Mouse (Mus musculus): ENCODE data around the gene Shbg. TPM values are rescaled to one million over a fixed set of nuclear protein-coding genes. Genes with fewer than 3 reads are reported as not detected.
"Not testable (repeated sequence)": the region's sequence is repeated elsewhere in the genome, so short reads cannot be mapped to it uniquely, and the experiment has no call there.

Shbg gene
- polyA plus RNA-seq, 1 experiment from 2014 or later: not detected

GRCm38 (mm10) chr11:69656065-69656455 lies 38.4 kb upstream of the Shbg start:
- Histone ChIP-seq H3K4me3 (0 out of 2 replicates have a peak overlapping the region, but pooled peaks have one; percentile 1), H3K4me1 (replicated peaks) (peaks cover 28% of the 10 kb centered on the region), H3K4me2 (no peak overlapping the region), H3K36me3 (peaks cover 84% of the 10 kb centered on the region), H3K27ac (replicated peaks) (0 out of 2 replicates have a peak overlapping the region, but pooled peaks have one; percentile 23), H3K9ac (peak overlapping the region; percentile 52; the same call in 1 of the 2 replicates), H3K27me3 (no peaks in the 10 kb centered on the region), H3K9me3 (no peaks in the 10 kb centered on the region)
- no peak for ATAC-seq (ENCODE audit: low read depth)
- WGBS: 75% methylated on average over 5 of the region's 5 CpGs

DNA sequence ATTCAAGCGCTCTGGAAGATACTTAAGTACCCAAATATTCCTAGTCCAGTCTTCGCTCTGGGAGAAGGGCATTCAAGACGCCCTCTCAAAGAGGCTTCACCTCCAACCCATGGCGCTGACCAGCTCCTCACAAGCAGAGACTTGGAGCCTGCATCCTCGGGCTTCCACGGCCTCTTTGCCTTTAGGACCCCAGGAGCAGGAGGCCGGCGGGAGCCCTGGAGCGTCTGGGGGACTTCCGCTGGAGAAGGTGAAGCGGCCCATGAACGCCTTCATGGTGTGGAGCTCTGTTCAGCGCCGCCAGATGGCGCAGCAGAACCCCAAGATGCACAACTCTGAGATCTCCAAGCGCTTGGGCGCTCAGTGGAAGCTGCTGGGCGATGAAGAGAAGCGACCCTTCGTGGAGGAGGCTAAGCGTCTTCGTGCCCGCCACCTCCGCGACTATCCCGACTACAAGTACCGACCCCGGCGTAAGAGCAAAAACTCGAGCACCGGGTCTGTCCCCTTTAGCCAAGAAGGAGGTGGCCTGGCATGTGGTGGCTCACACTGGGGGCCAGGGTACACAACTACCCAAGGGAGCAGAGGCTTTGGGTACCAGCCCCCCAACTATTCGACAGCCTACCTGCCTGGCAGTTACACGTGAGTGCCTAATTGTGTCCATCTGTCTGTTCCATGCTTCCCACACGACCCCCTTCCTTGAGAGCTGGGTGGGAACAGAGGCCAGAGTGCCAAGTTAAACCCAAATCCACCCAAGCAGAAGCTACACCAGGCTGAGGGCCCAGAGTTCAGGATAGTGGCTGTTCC lies 37.8 kb upstream of the Shbg start, which contains the start of gene Sox15:
Sox15 (plus strand) TSS at position 51 of the 801 bp plus-strand sequence.
- Histone ChIP-seq H3K27ac (replicated peaks) (0 out of 2 replicates have a peak within 1 kb of the TSS, but pooled peaks have one; percentile 23), H3K9me3 (no peaks in the 10 kb centered on the region), H3K27me3 (no peaks in the 10 kb centered on the region), H3K4me1 (replicated peaks) (peaks cover 22% of the 10 kb centered on the region), H3K9ac (peak within 1 kb of the TSS; percentile 52; the same call in 1 of the 2 replicates), H3K4me2 (no peak within 1 kb of the TSS), H3K4me3 (0 out of 2 replicates have a peak within 1 kb of the TSS, but pooled peaks have one; percentile 1), H3K36me3 (peaks cover 88% of the 10 kb centered on the region)
- 26% methylated on average over 34 of the region's 34 CpGs for WGBS
- ATAC-seq (ENCODE audit: low read depth): peak; percentile 75; the same call in 1 of the 2 replicates

- Histone ChIP-seq H3K9me3 (no peaks in the 10 kb centered on the region), H3K4me1 (replicated peaks) (peaks cover 20% of the 10 kb centered on the region), H3K9ac (0 out of 2 replicates have a peak overlapping the region, but pooled peaks have one; percentile 52), H3K4me2 (no peak overlapping the region), H3K27ac (replicated peaks) (0 out of 2 replicates have a peak overlapping the region, but pooled peaks have one; percentile 2), H3K4me3 (no peak overlapping the region), H3K27me3 (no peaks in the 10 kb centered on the region), H3K36me3 (peaks cover 89% of the 10 kb centered on the region)
- 48% methylated on average over 9 of the region's 9 CpGs for WGBS
- no peak for ATAC-seq (ENCODE audit: low read depth)
Measured at GRCm38 (mm10) chr11:69654760-69655159, 37.1 kb upstream of the Shbg start.

DNA sequence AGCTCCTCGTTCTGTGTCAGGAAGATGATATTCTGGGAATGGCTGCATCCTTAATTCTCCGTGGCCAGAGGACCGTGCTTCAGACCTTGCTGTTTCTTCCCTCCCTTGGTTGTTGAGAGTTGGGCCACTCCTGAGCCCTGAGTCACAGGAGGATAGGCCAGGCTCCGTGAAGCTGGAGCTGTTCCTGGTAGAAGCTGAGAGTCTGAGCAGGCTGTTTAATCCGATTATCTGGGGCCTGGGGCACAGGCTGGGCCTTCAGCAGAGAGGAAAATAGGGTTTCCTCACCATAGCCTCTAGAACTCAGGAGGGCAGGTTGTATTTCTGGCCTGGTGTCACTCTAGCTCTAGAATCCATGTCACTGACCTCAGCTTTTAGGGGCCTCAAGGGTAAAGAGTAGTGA lies 35.7 kb upstream of the Shbg start:
- no peak for ATAC-seq (ENCODE audit: low read depth)
- no peak overlapping the region for H3K27ac ChIP-seq (replicated peaks)

DNA sequence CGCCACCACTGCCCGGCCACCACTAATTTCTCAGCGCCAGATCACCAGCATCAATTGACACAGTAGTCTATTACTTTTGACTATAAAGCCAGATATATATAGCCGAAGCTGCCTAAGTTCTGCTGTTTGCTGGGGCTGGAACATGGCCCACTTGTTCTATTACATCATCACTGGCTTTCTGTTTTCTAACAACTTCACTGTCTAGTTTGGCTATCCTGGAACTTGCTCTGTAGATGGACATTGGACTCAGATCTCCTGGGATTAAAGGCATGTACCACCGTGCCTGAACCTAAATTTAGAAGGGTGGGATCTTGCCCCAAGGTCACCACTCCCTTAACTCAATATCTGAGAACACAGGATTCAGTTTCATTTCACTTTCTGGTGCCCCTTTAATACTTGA lies 28.2 kb upstream of the Shbg start:
- Histone ChIP-seq H3K4me1 (replicated peaks) (no peaks in the 10 kb centered on the region), H3K27ac (replicated peaks) (no peak overlapping the region), H3K27me3 (no peaks in the 10 kb centered on the region), H3K9me3 (no peaks in the 10 kb centered on the region), H3K9ac (no peak overlapping the region), H3K36me3 (peaks cover 99% of the 10 kb centered on the region), H3K4me3 (no peak overlapping the region), H3K4me2 (no peak overlapping the region)
- ATAC-seq (ENCODE audit: low read depth): no peak
- WGBS: 93% methylated on average over 5 of the region's 5 CpGs

More for the DNA sequence above, 35.7 kb upstream of the Shbg start:
- 79% methylated on average over 5 of the region's 5 CpGs for whole genome bisulfite sequencing
- Histone ChIP-seq H3K9me3 (no peaks in the 10 kb centered on the region), H3K4me3 (no peak overlapping the region), H3K9ac (no peak overlapping the region), H3K36me3 (peaks cover 90% of the 10 kb centered on the region), H3K27me3 (no peaks in the 10 kb centered on the region), H3K4me2 (no peak overlapping the region), H3K4me1 (replicated peaks) (peaks cover 20% of the 10 kb centered on the region)

DNA sequence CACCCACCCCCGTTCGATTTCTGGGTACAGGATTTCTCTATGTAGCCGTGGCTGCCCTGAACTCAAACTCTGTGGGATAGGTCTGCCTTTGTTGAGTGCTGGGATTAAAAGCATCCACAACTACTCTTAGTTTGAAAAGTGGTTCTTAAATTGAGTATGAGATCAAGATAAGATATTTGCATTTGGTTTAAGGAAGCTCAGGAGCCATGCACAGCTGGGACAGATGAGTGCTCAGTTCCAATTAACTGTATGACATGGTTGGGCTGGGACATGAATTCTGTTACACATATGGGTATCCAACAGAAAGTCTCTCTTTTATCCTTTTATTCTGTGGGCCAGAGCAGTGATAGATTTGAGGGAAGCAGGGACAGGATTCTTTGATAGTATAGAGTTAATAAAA lies 17.8 kb upstream of the Shbg start:
- Histone ChIP-seq H3K36me3 (peaks cover 33% of the 10 kb centered on the region), H3K4me1 (replicated peaks) (peaks cover 41% of the 10 kb centered on the region), H3K27me3 (no peaks in the 10 kb centered on the region), H3K4me3 (no peak overlapping the region; the same call in 1 of the 2 replicates), H3K4me2 (peak overlapping the region; percentile 83), H3K9ac (0 out of 2 replicates have a peak overlapping the region, but pooled peaks have one; percentile 38), H3K27ac (replicated peaks) (no peak overlapping the region), H3K9me3 (no peaks in the 10 kb centered on the region)
- ATAC-seq (ENCODE audit: low read depth): no peak
- 89% methylated on average over 3 of the region's 3 CpGs for WGBS

DNA sequence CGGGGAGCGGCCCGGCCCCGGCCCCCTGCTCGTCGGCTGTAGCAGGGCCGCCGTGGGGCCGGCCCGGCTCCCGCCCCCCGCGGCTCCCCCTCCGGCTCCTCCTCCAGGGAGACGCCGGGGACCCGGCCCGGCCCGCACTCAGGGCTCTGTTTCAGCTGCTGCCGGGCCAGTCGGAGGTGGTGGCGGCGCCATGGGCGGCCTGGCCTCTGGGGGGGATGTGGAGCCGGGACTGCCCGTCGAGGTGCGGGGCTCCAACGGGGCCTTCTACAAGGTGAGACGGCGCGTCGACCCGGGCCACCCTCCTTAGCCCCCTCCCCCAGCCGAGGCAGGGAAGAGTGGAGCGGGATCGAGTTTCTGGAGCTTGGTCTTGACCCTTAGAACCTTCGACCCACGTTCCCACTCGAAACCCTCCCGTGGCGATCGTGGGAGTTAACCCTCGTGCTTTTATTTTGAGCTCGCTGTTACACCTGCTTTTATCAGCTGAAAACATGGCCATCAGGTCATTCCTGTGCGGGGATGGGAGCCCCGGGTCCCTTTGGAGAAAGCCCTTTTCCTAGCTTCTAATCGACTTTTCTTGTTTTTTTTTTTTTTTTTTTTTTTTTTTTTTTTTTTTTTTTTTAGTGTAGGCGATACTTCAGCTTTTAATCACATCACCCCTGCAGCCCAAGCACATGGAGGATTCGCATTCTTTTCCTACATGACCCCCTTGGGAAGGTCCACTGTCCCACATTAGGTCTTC lies 15.6 kb upstream of the Shbg start:
- H3K36me3 ChIP-seq: peaks cover 15% of the 10 kb centered on the region
- peak overlapping the region; percentile 99 for H3K9ac ChIP-seq
- peak; percentile 59 for ATAC-seq (ENCODE audit: low read depth)
- peak overlapping the region; percentile 99 for H3K4me3 ChIP-seq
- 1% methylated on average over 48 of the region's 50 CpGs for WGBS
- H3K27me3 ChIP-seq: no peaks in the 10 kb centered on the region
- no peaks in the 10 kb centered on the region for H3K9me3 ChIP-seq
- H3K4me2 ChIP-seq: peak overlapping the region; percentile 83
- H3K4me1 ChIP-seq (replicated peaks): peaks cover 41% of the 10 kb centered on the region
- peak overlapping the region; percentile 97 for H3K27ac ChIP-seq (replicated peaks)

- Histone ChIP-seq H3K4me3 (peak within 1 kb of the TSS; percentile 99), H3K36me3 (peaks cover 9% of the 10 kb centered on the region), H3K4me1 (replicated peaks) (peaks cover 41% of the 10 kb centered on the region), H3K27ac (replicated peaks) (peak within 1 kb of the TSS; percentile 97), H3K27me3 (no peaks in the 10 kb centered on the region), H3K9ac (peak within 1 kb of the TSS; percentile 99), H3K9me3 (no peaks in the 10 kb centered on the region), H3K4me2 (peak within 1 kb of the TSS; percentile 83)
- WGBS: 0% methylated on average over 41 of the region's 56 CpGs
- peak; percentile 99 for ATAC-seq (ENCODE audit: low read depth)
Measured at GRCm38 (mm10) chr11:69632284-69633089, 14.8 kb upstream of the Shbg start, which contains the start of gene Fxr2. Gene Fxr2, plus strand, starts transcription at chr11:69632990.

- no peak overlapping the region for H3K4me3 ChIP-seq
- H3K9ac ChIP-seq: no peak overlapping the region
- no peaks in the 10 kb centered on the region for H3K27me3 ChIP-seq
- H3K4me1 ChIP-seq (replicated peaks): peaks cover 18% of the 10 kb centered on the region
- 70% methylated on average over 1 of the region's 1 CpGs for WGBS
- no peak overlapping the region for H3K4me2 ChIP-seq
- no peak overlapping the region for H3K27ac ChIP-seq (replicated peaks)
- ATAC-seq (ENCODE audit: low read depth): no peak
- H3K9me3 ChIP-seq: no peaks in the 10 kb centered on the region
- no peaks in the 10 kb centered on the region for H3K36me3 ChIP-seq
Measured at GRCm38 (mm10) chr11:69629802-69630201, 12.1 kb upstream of the Shbg start.

GRCm38 (mm10) chr11:69628286-69628685 lies 10.6 kb upstream of the Shbg start:
- WGBS: 32% methylated on average over 6 of the region's 6 CpGs
- no peak overlapping the region for H3K9ac ChIP-seq
- no peaks in the 10 kb centered on the region for H3K9me3 ChIP-seq
- H3K27me3 ChIP-seq: no peaks in the 10 kb centered on the region
- no peak overlapping the region for H3K4me2 ChIP-seq
- no peak overlapping the region for H3K4me3 ChIP-seq
- H3K27ac ChIP-seq (replicated peaks): no peak overlapping the region
- no peaks in the 10 kb centered on the region for H3K36me3 ChIP-seq
- H3K4me1 ChIP-seq (replicated peaks): peaks cover 6% of the 10 kb centered on the region; the same call in 1 of the 2 replicates
- no peak for ATAC-seq (ENCODE audit: low read depth)

DNA sequence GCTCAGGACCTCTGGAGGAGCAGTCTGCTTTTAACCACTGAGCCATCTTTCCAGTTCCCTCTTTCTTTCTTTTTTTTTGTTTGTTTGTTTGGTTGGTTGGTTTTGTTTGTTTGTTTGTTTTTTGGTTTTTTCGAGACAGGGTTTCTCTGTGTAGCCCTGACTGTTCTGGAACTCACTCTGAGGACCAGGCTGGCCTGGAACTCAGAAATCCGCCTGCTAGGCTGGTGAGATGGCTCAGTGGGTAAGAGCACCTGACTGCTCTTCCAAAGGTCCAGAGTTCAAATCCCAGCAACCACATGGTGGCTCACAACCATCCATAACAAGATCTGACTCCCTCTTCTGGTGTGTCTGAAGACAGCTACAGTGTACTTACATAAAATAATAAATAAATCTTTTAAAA lies 6.6 kb upstream of the Shbg start:
- not testable (repeated sequence) for H3K4me2 ChIP-seq; H3K27me3 ChIP-seq; H3K27ac ChIP-seq (replicated peaks); H3K4me3 ChIP-seq; H3K9ac ChIP-seq; ATAC-seq (ENCODE audit: low read depth); H3K9me3 ChIP-seq; H3K36me3 ChIP-seq
- 88% methylated on average over 2 of the region's 2 CpGs for WGBS
- H3K4me1 ChIP-seq (replicated peaks): peaks cover 11% of the 10 kb centered on the region

All from neural tube, embryonic 13.5 days (tissue).